Mouse (Mus musculus): ENCODE results near the gene Gm9837. TPM values are rescaled to one million over a fixed set of nuclear protein-coding genes. Genes with fewer than 3 reads are reported as not detected.

The Gm9837 gene
- polyA plus RNA-seq, 1 experiment from 2014 or later = not detected

GRCm38 (mm10) chr11:53483159-53483891, 13.0 kb upstream of the Gm9837 start:
- Histone ChIP-seq H3K9ac (no peak overlapping the region), H3K4me3 (no peak overlapping the region), H3K4me1 (peaks cover 29% of the 10 kb centered on the region), H3K9me3 (replicated peaks) (peaks cover 4% of the 10 kb centered on the region), H3K27ac (no peak overlapping the region), H3K27me3 (peaks cover 81% of the 10 kb centered on the region), H3K4me2 (replicated peaks) (no peak overlapping the region), H3K36me3 (no peaks in the 10 kb centered on the region)
- no peak for ATAC-seq (ENCODE audit: low FRiP score)
- 76% methylated on average over 9 of the region's 9 CpGs for WGBS

DNA sequence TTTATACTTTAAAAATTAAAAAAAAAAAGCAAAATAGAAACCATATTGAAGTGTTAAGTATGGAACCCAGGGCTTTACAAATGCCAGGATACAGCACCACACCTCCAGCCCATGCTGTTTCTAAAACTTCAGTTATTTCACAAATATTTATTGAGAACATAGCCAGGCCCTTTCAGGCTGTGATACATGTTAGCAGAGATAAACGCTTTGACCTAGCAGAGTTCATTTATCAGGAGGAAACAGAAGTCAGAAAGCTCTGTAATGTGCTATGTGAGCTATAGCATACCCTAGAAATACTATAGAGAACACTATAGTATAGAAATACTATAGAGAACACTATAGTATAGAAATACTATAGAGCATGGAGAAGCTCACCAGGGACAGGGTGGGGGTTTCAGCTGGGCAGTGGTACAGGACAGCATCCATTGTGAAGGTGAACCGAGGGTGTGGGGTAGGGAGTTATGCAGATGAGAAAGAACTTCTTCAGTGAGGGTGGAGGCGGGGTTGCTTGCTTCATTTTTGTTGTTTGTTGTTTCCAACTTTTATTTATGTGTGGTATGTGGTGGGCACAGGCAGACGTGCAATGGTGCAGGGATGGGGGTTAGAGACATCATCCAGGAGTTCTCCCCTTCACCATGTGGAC, 10.9 kb upstream of the Gm9837 start:
- peaks cover 17% of the 10 kb centered on the region for H3K4me1 ChIP-seq
- 68% methylated on average over 4 of the region's 4 CpGs for WGBS

GRCm38 (mm10) chr11:53479783-53480301, 9.6 kb upstream of the Gm9837 start, which contains the start of the genes Gm9945 and Sowaha:
Gene Gm9945 (plus strand): TSS chr11:53480166.
Gene Sowaha (minus strand): TSS chr11:53480274.
- peak within 1 kb of the TSS; percentile 60 for H3K9ac ChIP-seq
- no peaks in the 10 kb centered on the region for H3K36me3 ChIP-seq
- H3K4me3 ChIP-seq = peak within 1 kb of the TSS; percentile 44
- WGBS = 3% methylated on average over 40 of the region's 40 CpGs
- H3K27ac ChIP-seq = no peak within 1 kb of the TSS
- peaks cover 72% of the 10 kb centered on the region for H3K27me3 ChIP-seq
- peak within 1 kb of the TSS; percentile 73 for H3K4me2 ChIP-seq (replicated peaks)
- peaks cover 27% of the 10 kb centered on the region for H3K4me1 ChIP-seq
- H3K9me3 ChIP-seq (replicated peaks) = peaks cover 4% of the 10 kb centered on the region
- peak; percentile 43; the same call in 1 of the 2 replicates for ATAC-seq (ENCODE audit: low FRiP score)

More for the DNA sequence above, 10.9 kb upstream of the Gm9837 start:
- ATAC-seq (ENCODE audit: low FRiP score) = no peak
- Histone ChIP-seq H3K27me3 (peaks cover 74% of the 10 kb centered on the region), H3K9ac (no peak overlapping the region), H3K27ac (no peak overlapping the region), H3K4me2 (replicated peaks) (no peak overlapping the region), H3K9me3 (replicated peaks) (peaks cover 4% of the 10 kb centered on the region), H3K4me3 (no peak overlapping the region), H3K36me3 (no peaks in the 10 kb centered on the region)

- peak overlapping the region; percentile 60 for H3K9ac ChIP-seq
- H3K27ac ChIP-seq = no peak overlapping the region
- H3K36me3 ChIP-seq = no peaks in the 10 kb centered on the region
- H3K4me1 ChIP-seq = peaks cover 27% of the 10 kb centered on the region
- ATAC-seq (ENCODE audit: low FRiP score) = peak; percentile 25; the same call in 1 of the 2 replicates
- H3K4me2 ChIP-seq (replicated peaks) = peak overlapping the region; percentile 73
- peaks cover 4% of the 10 kb centered on the region for H3K9me3 ChIP-seq (replicated peaks)
- 1% methylated on average over 62 of the region's 62 CpGs for WGBS
- peaks cover 77% of the 10 kb centered on the region for H3K27me3 ChIP-seq
- peak overlapping the region; percentile 44 for H3K4me3 ChIP-seq
Measured at GRCm38 (mm10) chr11:53479171-53479782, 9.0 kb upstream of the Gm9837 start.

DNA sequence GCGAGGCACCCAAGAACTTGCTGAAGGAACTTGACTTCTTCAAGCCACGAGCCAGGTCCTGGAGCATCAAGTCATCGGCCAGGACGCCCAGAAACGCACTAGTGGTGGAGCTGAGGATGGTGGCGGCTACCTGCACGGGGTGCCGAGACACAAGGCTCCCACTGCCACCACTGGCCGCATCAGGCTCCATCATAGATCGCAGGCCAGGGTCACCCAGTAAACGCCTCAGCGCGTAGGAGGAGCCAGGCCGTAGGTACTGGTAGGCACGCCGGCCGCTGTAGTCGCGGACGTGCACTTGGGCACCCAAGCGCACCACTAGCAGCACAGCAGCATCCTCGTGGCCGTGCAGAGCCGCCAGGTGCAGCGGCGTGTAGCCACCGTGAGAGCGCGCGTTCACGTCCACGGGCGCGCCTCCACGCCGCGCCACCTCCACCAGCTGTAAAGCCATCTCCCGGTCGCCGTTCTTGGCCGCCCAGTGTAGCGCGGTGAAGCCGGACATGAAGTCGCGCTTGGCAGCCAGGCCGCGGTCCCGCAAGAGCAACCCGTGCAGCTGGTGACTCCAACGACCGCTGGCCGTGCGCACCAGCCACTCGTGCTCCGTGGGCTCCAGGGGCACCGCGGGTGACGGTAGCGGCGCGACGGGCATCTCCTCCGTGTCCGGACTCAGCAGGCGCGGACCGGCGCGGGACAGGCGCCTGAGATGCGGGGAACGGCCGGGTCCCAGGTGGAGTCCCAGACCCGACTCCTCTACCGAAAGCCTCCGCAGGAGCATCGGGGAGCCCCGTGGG, 8.3 kb upstream of the Gm9837 start:
- Histone ChIP-seq H3K9me3 (replicated peaks) (peaks cover 4% of the 10 kb centered on the region), H3K4me1 (peaks cover 27% of the 10 kb centered on the region), H3K27ac (no peak overlapping the region), H3K4me3 (peak overlapping the region; percentile 44), H3K27me3 (peaks cover 79% of the 10 kb centered on the region), H3K36me3 (no peaks in the 10 kb centered on the region), H3K4me2 (replicated peaks) (peak overlapping the region; percentile 73), H3K9ac (peak overlapping the region; percentile 60)
- 4% methylated on average over 79 of the region's 79 CpGs for WGBS
- ATAC-seq (ENCODE audit: low FRiP score) = 0 out of 2 replicates have a peak, but pooled peaks have one; percentile 38

GRCm38 (mm10) chr11:53477833-53478232, 7.6 kb upstream of the Gm9837 start:
- no peak overlapping the region for H3K4me3 ChIP-seq

DNA sequence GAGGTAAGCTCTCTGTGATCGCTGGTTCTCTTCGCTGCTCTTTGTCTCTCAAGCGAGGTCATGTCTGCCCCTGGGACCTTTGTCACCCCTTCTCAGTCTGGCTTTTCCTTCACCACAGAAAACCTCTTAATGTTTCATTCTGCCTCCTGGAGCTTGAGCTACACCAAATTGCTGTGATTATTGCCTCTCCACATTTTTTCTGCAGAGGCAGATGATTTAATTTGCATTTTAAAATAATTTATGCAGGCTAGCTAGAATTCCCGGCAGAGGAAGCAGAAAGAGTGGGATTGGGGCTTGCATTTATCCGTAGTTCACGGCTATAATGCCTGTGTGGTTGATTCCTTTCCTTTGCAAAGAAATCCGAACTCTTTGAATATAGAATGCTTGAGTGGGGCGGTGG, 5.3 kb upstream of the Gm9837 start:
- no peak overlapping the region for H3K4me3 ChIP-seq

More at GRCm38 (mm10) chr11:53477833-53478232, 7.6 kb upstream of the Gm9837 start:
- peaks cover 27% of the 10 kb centered on the region for H3K4me1 ChIP-seq
- peaks cover 4% of the 10 kb centered on the region for H3K9me3 ChIP-seq (replicated peaks)
- H3K4me2 ChIP-seq (replicated peaks) = no peak overlapping the region
- no peaks in the 10 kb centered on the region for H3K36me3 ChIP-seq
- H3K9ac ChIP-seq = no peak overlapping the region
- H3K27me3 ChIP-seq = peaks cover 80% of the 10 kb centered on the region
- no peak for ATAC-seq (ENCODE audit: low FRiP score)
- no peak overlapping the region for H3K27ac ChIP-seq
- WGBS = 39% methylated on average over 7 of the region's 7 CpGs

GRCm38 (mm10) chr11:53472709-53473108, 2.4 kb upstream of the Gm9837 start:
- no peaks in the 10 kb centered on the region for H3K36me3 ChIP-seq
- WGBS = 80% methylated on average over 3 of the region's 3 CpGs
- H3K4me2 ChIP-seq (replicated peaks) = no peak overlapping the region
- H3K4me3 ChIP-seq = no peak overlapping the region
- no peak overlapping the region for H3K27ac ChIP-seq
- no peak overlapping the region for H3K9ac ChIP-seq
- peaks cover 28% of the 10 kb centered on the region for H3K4me1 ChIP-seq
- no peak for ATAC-seq (ENCODE audit: low FRiP score)
- peaks cover 73% of the 10 kb centered on the region for H3K27me3 ChIP-seq
- H3K9me3 ChIP-seq (replicated peaks) = no peaks in the 10 kb centered on the region

More for the DNA sequence above, 5.3 kb upstream of the Gm9837 start:
- Histone ChIP-seq H3K9ac (no peak overlapping the region), H3K27ac (peak overlapping the region; percentile 69), H3K4me2 (replicated peaks) (peak overlapping the region; percentile 36), H3K9me3 (replicated peaks) (peaks cover 4% of the 10 kb centered on the region), H3K27me3 (peaks cover 83% of the 10 kb centered on the region), H3K4me1 (peaks cover 33% of the 10 kb centered on the region), H3K36me3 (no peaks in the 10 kb centered on the region)
- no peak for ATAC-seq (ENCODE audit: low FRiP score)
- WGBS = 16% methylated on average over 8 of the region's 8 CpGs

GRCm38 (mm10) chr11:53469294-53469967, 848 bp downstream of the Gm9837 start:
- Histone ChIP-seq H3K9ac (no peak overlapping the region), H3K4me3 (no peak overlapping the region), H3K4me1 (peaks cover 25% of the 10 kb centered on the region), H3K4me2 (replicated peaks) (peak overlapping the region; percentile 45; the same call in 1 of the 2 replicates), H3K27ac (peak overlapping the region; percentile 30), H3K27me3 (peaks cover 86% of the 10 kb centered on the region), H3K9me3 (replicated peaks) (no peaks in the 10 kb centered on the region), H3K36me3 (no peaks in the 10 kb centered on the region)
- WGBS = 29% methylated on average over 16 of the region's 16 CpGs
- ATAC-seq (ENCODE audit: low FRiP score) = no peak

GRCm38 (mm10) chr11:53466231-53466971, 3.9 kb downstream of the Gm9837 start:
- peak; percentile 21; the same call in 1 of the 2 replicates for ATAC-seq (ENCODE audit: low FRiP score)
- WGBS = 3% methylated on average over 40 of the region's 40 CpGs
- no peak overlapping the region for H3K27ac ChIP-seq

More at GRCm38 (mm10) chr11:53466231-53466971, 3.9 kb downstream of the Gm9837 start:
- H3K9ac ChIP-seq = peak overlapping the region; percentile 38; the same call in 1 of the 2 replicates
- H3K9me3 ChIP-seq (replicated peaks) = no peaks in the 10 kb centered on the region
- H3K4me2 ChIP-seq (replicated peaks) = peak overlapping the region; percentile 51
- H3K4me3 ChIP-seq = peak overlapping the region; percentile 26
- H3K36me3 ChIP-seq = no peaks in the 10 kb centered on the region
- H3K4me1 ChIP-seq = peaks cover 34% of the 10 kb centered on the region
- H3K27me3 ChIP-seq = peaks cover 88% of the 10 kb centered on the region
